25 mouse cellular contexts compared by ENCODE assay signal in the genomic region with DNA sequence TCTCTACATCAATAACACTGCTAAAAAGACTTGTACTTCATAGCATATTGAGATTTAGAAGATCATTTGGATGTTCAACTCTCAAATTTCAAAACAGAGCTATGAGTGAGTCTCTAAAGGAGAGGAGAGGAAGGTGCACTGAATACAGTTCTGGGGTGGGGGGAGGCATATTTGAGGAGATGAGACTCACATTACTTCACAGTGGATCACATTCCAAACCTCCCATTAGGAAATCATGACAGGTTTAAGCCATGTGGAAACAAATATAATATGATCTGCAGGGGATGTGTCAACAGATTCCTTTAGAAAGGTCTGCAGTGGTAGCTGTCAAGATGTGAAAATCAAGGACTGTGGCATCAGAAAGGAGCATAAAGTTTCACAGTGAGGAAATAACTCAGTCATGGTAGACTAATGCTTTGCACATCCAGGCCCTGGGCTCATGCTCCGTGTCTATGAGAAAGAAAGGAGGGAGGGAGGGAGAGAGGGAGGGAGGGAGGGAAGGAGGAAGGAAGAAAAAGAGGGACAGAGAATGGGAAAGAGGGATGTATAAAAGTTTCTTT.
"Had no signal": no experiment of that assay in that cellular context is flagged by ENCODE, and none has a peak within 500 bp of the region (broad histone marks: within the 10 kb centered on the region; RNA-seq: fewer than 3 reads in every experiment).

No protein-coding gene starts in this region.

- H3K9ac ChIP-seq: heart, embryonic 12.5 days; hindbrain, embryonic 12.5 days; hindbrain, embryonic 14.5 days; intestine, embryonic 15.5 days; limb, embryonic 12.5 days; liver, embryonic 13.5 days; liver, embryonic 15.5 days had no signal

- DNase-seq: gastrocnemius, postnatal 10 days; gastrocnemius, postnatal 25 days; heart, adult 18-20 months; heart, postnatal 10 days; heart, postnatal 4 days; kidney, adult 2 months; kidney, postnatal 10 days; kidney, postnatal 36 days; liver; liver, embryonic 13.5 days had no signal

- H3K27me3 ChIP-seq: heart, embryonic 12.5 days; hindbrain, embryonic 12.5 days; intestine, embryonic 15.5 days; limb, embryonic 12.5 days; liver, embryonic 13.5 days; liver, embryonic 15.5 days had no signal

- H3K4me2 ChIP-seq: heart, embryonic 12.5 days; hindbrain, embryonic 12.5 days; hindbrain, embryonic 14.5 days; intestine, embryonic 15.5 days; limb, embryonic 12.5 days; liver, embryonic 11.5 days; liver, embryonic 13.5 days; liver, embryonic 15.5 days had no signal

- ATAC-seq: hindbrain, embryonic 16.5 days; inflammation-experienced regulatory T-cells, adult 6 months; intestine, embryonic 15.5 days; intestine, postnatal 0 days had no signal

- H3K27ac ChIP-seq: heart, embryonic 10.5 days; hindbrain, embryonic 10.5 days; hindbrain, embryonic 12.5 days; hindbrain, embryonic 14.5 days; intestine, embryonic 15.5 days; layer of hippocampus, adult 2 months; left cerebral cortex, adult 2 months; limb, embryonic 10.5 days; limb, embryonic 12.5 days; liver, embryonic 13.5 days; liver, embryonic 15.5 days had no signal

- H3K4me3 ChIP-seq: heart, embryonic 10.5 days; heart, embryonic 12.5 days; hindbrain, embryonic 10.5 days; hindbrain, embryonic 12.5 days; intestine, embryonic 15.5 days; layer of hippocampus, adult 2 months; left cerebral cortex, adult 2 months; limb, embryonic 10.5 days; limb, embryonic 12.5 days; liver, embryonic 13.5 days; liver, embryonic 15.5 days had no signal

- H3K9me3 ChIP-seq: heart, embryonic 10.5 days; heart, embryonic 12.5 days; hindbrain, embryonic 10.5 days; hindbrain, embryonic 12.5 days; intestine, embryonic 15.5 days; limb, embryonic 10.5 days; limb, embryonic 12.5 days; liver, embryonic 13.5 days; liver, embryonic 15.5 days had no signal

- H3K36me3 ChIP-seq: heart, embryonic 10.5 days; heart, embryonic 12.5 days; hindbrain, embryonic 10.5 days; hindbrain, embryonic 12.5 days; intestine, embryonic 15.5 days; limb, embryonic 10.5 days; limb, embryonic 12.5 days; liver, embryonic 13.5 days; liver, embryonic 15.5 days had no signal

- H3K4me1 ChIP-seq: heart, embryonic 10.5 days; heart, embryonic 12.5 days; hindbrain, embryonic 10.5 days; hindbrain, embryonic 12.5 days; intestine, embryonic 15.5 days; limb, embryonic 10.5 days; limb, embryonic 12.5 days; liver, embryonic 13.5 days; liver, embryonic 15.5 days had no signal
